Mouse (Mus musculus): ENCODE data around the gene 4930572O03Rik. TPM values are rescaled to one million over a fixed set of nuclear protein-coding genes. Genes with fewer than 3 reads are reported as not detected.
"Not testable (repeated sequence)": the region's sequence is repeated elsewhere in the genome, so short reads cannot be mapped to it uniquely, and the experiment has no call there.

4930572O03Rik gene
- polyA plus RNA-seq, 1 experiment from 2014 or later, result not detected

DNA sequence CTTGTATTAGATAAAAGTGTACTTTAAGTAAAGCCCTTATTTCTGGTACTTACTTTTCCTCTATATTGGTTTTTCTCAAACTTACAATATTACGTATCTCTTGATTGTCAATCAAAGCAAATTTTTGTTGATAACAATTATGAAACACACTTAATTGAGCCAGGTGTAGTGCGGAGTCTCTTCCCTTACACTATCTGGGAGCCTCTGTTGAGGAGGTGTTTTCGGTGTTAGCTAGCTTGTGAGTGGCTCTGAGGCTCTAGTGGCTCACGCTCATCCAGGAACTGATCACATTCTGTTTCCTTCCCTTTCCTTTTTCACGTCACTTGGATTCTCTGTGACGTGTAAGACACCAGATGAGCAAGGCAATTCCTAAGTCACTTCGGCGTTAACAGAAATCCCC lies 53.3 kb downstream of the 4930572O03Rik start:
- not testable (repeated sequence) for H3K27ac ChIP-seq; H3K4me2 ChIP-seq (replicated peaks); ATAC-seq (ENCODE audit: low FRiP score, low read depth); H3K27me3 ChIP-seq (replicated peaks); H3K4me3 ChIP-seq; H3K9ac ChIP-seq; H3K36me3 ChIP-seq; H3K4me1 ChIP-seq
- H3K9me3 ChIP-seq, result peaks cover 31% of the 10 kb centered on the region
- WGBS, result 79% methylated on average over 8 of the region's 8 CpGs

DNA sequence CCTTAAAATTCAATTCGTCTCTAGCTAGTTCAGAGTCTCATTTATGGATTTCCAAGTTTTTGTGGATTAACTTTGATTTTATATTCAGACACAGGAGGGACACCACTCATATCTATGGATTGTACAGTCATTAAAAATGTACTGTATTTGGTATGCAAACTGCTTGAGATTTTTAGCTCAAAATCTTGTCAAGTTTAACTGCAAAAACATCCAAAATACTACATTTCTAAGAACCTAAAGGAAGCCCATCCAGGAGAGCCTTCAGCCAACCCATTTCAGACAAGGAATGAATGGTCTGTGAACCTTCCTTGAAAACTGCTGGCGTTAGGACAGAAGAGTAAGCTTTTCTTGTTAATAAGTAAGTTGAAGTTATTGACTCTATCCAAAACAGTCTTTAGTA lies 53.9 kb downstream of the 4930572O03Rik start:
- H3K36me3 ChIP-seq; H3K4me1 ChIP-seq; H3K9ac ChIP-seq; H3K4me3 ChIP-seq; H3K4me2 ChIP-seq (replicated peaks); H3K27me3 ChIP-seq (replicated peaks); H3K27ac ChIP-seq; ATAC-seq (ENCODE audit: low FRiP score, low read depth): not testable (repeated sequence)
- 61% methylated on average over 2 of the region's 2 CpGs for WGBS
- H3K9me3 ChIP-seq, result peaks cover 31% of the 10 kb centered on the region

DNA sequence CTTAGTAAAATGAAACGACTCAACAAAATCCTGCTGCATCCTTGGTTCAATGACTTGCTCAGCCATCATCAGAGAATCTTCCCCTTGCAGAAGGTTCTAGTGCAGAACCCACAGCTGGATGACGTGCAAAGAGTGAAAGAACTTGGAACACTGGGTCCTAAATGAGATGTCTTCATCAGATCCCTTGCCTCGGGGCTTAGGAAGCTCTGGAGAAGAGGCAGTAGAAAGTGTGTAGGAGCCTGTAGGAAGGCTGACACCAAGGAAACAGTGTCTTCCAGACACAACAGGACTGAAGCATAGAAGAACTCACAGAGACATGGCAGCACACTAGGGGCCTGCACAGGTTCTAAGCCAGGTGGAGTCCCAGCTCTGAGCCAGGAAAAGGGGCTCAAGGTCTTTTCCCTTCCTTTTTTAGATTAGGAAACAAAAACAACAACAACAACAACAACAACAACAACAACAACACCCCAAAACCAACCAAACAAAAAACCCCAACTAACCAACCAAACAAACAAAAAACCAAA lies 54.4 kb downstream of the 4930572O03Rik start:
- not testable (repeated sequence) for H3K4me3 ChIP-seq; H3K9ac ChIP-seq; ATAC-seq (ENCODE audit: low FRiP score, low read depth); H3K27me3 ChIP-seq (replicated peaks); H3K4me2 ChIP-seq (replicated peaks); H3K27ac ChIP-seq; H3K4me1 ChIP-seq; H3K36me3 ChIP-seq
- 66% methylated on average over 3 of the region's 3 CpGs for WGBS
- H3K9me3 ChIP-seq, result peaks cover 30% of the 10 kb centered on the region

Other genes starting within 250 kb of the 4930572O03Rik start
- gene Gm21149, start 180.5 kb downstream of the 4930572O03Rik start, polyA plus RNA-seq (2016; fragmentation: Nextera tagmentation; extraction: Ambion mirVana), result not detected in 2 replicates
- gene Gm21190, start 127.8 kb downstream of the 4930572O03Rik start, polyA plus RNA-seq (2016; fragmentation: Nextera tagmentation; extraction: Ambion mirVana), result not detected in 2 replicates
- gene Gm21083, start 79.7 kb downstream of the 4930572O03Rik start, polyA plus RNA-seq (2016; fragmentation: Nextera tagmentation; extraction: Ambion mirVana), result not detected in 2 replicates
- not detected in 2 replicates for gene Speer4d, start 38.0 kb downstream of the 4930572O03Rik start, polyA plus RNA-seq (2016; fragmentation: Nextera tagmentation; extraction: Ambion mirVana)
- gene Speer4c, start 57.2 kb upstream of the 4930572O03Rik start, polyA plus RNA-seq (2016; fragmentation: Nextera tagmentation; extraction: Ambion mirVana), result not detected in 2 replicates